Mouse (Mus musculus) neural tube, embryonic 12.5 days (tissue): Measurements from ENCODE around the gene Mif4gd. TPM values are rescaled to one million over a fixed set of nuclear protein-coding genes. Genes with fewer than 3 reads are reported as not detected.

ENCODE experiments used
- ATAC-seq: fragments of 200-750 bp; cut with Nextera tagmentation; 2 replicates; pipeline ENCODE4 v1.8.0; 2017; ENCODE audit warnings: low read depth, mild to moderate bottlenecking, moderate TSS enrichment, moderate library complexity; ENCODE audit not compliant: low FRiP score
- H3K27ac ChIP-seq: fragments of 300-500 bp; sonication (generic); 2 replicates; pipeline ENCODE4 v1.5.1; 2016
- H3K27me3 ChIP-seq: fragments of 300-500 bp; sonication (generic); replicated peaks from 2 replicates; pipeline ENCODE4 v1.6.1; 2016; ENCODE audit warnings: mild to moderate bottlenecking
- H3K36me3 ChIP-seq: fragments of 300-500 bp; sonication (generic); 2 replicates; pipeline ENCODE4 v1.6.1; 2016; ENCODE audit warnings: mild to moderate bottlenecking
- H3K4me1 ChIP-seq: fragments of 300-500 bp; sonication (generic); 2 replicates; pipeline ENCODE4 v1.6.1; 2016
- H3K4me2 ChIP-seq: fragments of 300-500 bp; sonication (generic); replicated peaks from 2 replicates; pipeline ENCODE4 v1.6.1; 2016; ENCODE audit warnings: mild to moderate bottlenecking
- H3K4me3 ChIP-seq: fragments of 300-500 bp; sonication (generic); 2 replicates; pipeline ENCODE4 v1.5.1; 2016
- H3K9ac ChIP-seq: fragments of 300-500 bp; sonication (generic); 2 replicates; pipeline ENCODE4 v1.6.1; 2016; ENCODE audit warnings: mild to moderate bottlenecking
- H3K9me3 ChIP-seq: fragments of 300-500 bp; sonication (generic); 2 replicates; pipeline ENCODE4 v1.6.1; 2016; ENCODE audit warnings: mild to moderate bottlenecking
- WGBS: fragments of 180-500 bp; shearing (Covaris S2); methylation state at CpG from one replicate; pipeline ENCODE4 v1.1.7; 2016; 5-methylcytosine and 5-hydroxymethylcytosine counted together
- polyA plus RNA-seq: library from polyadenylated mRNA; unstranded; fragments of >200 nt; fragmentation: Nextera tagmentation; extraction: Ambion mirVana; gene quantifications from 2 replicates; pipeline ENCODE4 v1.2.1, GENCODE M21; 2016

Gene Mif4gd
- polyA plus RNA-seq, 1 experiment from 2014 or later, result 11.6 TPM

DNA sequence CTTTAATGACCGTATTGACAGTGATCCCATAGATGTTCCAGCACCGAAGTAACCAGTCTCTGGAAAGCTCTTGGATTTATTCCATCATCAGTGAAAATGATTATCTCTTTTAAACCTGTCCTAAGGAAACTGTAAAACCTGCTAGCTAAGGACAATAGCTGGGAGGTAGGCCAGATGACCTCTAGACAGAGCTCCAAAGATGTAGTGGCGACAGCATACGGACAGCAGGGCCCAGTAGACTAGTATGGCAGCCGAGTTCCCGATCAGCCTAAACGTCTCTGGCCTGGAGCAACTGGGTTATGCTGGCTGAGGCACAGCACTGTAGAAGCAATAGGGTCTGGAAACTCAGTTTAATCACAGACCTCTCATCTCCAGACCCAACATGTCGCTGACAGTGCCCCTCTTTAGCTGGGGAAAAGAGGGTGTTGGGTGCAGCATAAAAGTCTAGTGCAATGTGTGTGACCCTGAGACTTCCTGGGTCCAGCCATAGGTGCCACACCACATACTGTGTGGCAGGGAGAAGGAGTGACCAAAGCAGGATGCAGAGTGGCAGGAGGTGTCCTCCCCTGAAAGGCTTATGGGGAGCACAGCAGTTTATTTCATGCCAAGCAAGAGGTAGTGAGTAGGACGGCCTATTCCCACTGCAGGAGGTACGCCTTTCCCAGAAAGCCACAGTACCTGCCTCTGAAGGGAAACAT lies 28.2 kb downstream of the Mif4gd start:
- H3K4me3 ChIP-seq, result no peak overlapping the region
- H3K9me3 ChIP-seq, result no peaks in the 10 kb centered on the region
- 86% methylated on average over 10 of the region's 10 CpGs for WGBS
- H3K36me3 ChIP-seq, result peaks cover 89% of the 10 kb centered on the region
- no peak overlapping the region for H3K27ac ChIP-seq
- no peaks in the 10 kb centered on the region for H3K27me3 ChIP-seq
- H3K9ac ChIP-seq, result no peak overlapping the region
- ATAC-seq, result no peak
- H3K4me1 ChIP-seq, result no peaks in the 10 kb centered on the region
- no peak overlapping the region for H3K4me2 ChIP-seq

GRCm38 (mm10) chr11:115582913-115583606 lies 29.7 kb downstream of the Mif4gd start:
- no peak overlapping the region for H3K9ac ChIP-seq
- no peak overlapping the region for H3K27ac ChIP-seq
- ATAC-seq, result no peak
- WGBS, result 85% methylated on average over 10 of the region's 10 CpGs
- H3K27me3 ChIP-seq, result no peaks in the 10 kb centered on the region
- peaks cover 92% of the 10 kb centered on the region for H3K36me3 ChIP-seq
- no peaks in the 10 kb centered on the region for H3K9me3 ChIP-seq
- H3K4me3 ChIP-seq, result no peak overlapping the region
- no peak overlapping the region for H3K4me2 ChIP-seq
- no peaks in the 10 kb centered on the region for H3K4me1 ChIP-seq

- peaks cover 66% of the 10 kb centered on the region for H3K36me3 ChIP-seq
- no peak for ATAC-seq
- no peak overlapping the region for H3K9ac ChIP-seq
- H3K27ac ChIP-seq, result no peak overlapping the region
- H3K9me3 ChIP-seq, result no peaks in the 10 kb centered on the region
- no peaks in the 10 kb centered on the region for H3K4me1 ChIP-seq
- H3K27me3 ChIP-seq, result no peaks in the 10 kb centered on the region
- no peak overlapping the region for H3K4me2 ChIP-seq
- H3K4me3 ChIP-seq, result no peak overlapping the region
These were observed 33.7 kb downstream of the Mif4gd start for GRCm38 (mm10) chr11:115579080-115579479.

- Histone ChIP-seq H3K27ac (no peak overlapping the region), H3K36me3 (peaks cover 36% of the 10 kb centered on the region), H3K9me3 (no peaks in the 10 kb centered on the region), H3K27me3 (no peaks in the 10 kb centered on the region), H3K4me1 (peaks cover 16% of the 10 kb centered on the region; the same call in 1 of the 2 replicates), H3K4me2 (peak overlapping the region; percentile 67), H3K9ac (peak overlapping the region; percentile 66), H3K4me3 (peak overlapping the region; percentile 66)
- ATAC-seq, result no peak
- WGBS, result 24% methylated on average over 7 of the region's 7 CpGs
These were observed 47.8 kb downstream of the Mif4gd start for GRCm38 (mm10) chr11:115564961-115565360.

DNA sequence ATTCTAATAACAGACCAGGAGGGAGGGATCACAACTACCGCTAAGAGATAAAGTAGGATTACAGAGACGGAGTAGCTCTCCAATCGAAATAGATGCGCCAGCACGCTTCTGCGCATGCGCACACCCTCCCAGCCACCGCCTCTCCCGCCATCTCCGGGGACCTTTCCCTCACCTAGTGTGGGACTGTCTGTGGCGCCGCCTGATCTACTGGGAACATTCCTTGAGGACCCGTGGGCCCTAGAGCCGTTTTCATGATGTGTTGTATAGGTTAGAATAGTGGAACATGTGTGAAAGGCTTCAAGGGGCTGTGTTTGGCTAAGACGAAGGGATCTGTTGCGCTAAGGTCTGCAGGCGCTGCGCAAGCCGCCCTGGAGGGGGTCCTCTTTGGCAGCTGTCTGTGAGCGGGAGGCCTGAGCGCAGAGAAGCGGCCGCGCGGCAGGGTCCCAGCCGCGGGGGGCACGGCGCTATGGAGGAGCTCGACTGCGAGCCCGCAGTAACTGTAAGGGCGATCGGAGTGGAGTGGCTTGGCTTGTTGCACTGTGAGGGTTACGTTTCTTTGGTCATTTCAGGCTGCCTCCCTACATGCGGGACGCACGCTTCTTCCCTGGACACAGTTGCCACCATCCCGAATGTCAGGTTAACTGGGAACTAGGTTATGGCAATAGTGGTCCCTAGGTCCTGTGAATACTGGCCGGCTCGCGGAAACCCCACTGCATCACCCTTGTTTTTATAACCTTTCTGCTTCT lies 48.5 kb downstream of the Mif4gd start, which contains the start of gene Nup85:
Gene Nup85 (plus strand): TSS at position 371 of the 746 bp plus-strand sequence.
- ATAC-seq, result peak; percentile 87
- peaks cover 29% of the 10 kb centered on the region for H3K36me3 ChIP-seq

GRCm38 (mm10) chr11:115563406-115563805 lies 49.4 kb downstream of the Mif4gd start:
- H3K27me3 ChIP-seq, result no peaks in the 10 kb centered on the region
- H3K9ac ChIP-seq, result peak overlapping the region; percentile 66
- no peaks in the 10 kb centered on the region for H3K9me3 ChIP-seq
- peak overlapping the region; percentile 66 for H3K4me3 ChIP-seq
- 48% methylated on average over 4 of the region's 4 CpGs for WGBS
- peak overlapping the region; percentile 67 for H3K4me2 ChIP-seq
- H3K27ac ChIP-seq, result no peak overlapping the region
- H3K4me1 ChIP-seq, result peaks cover 16% of the 10 kb centered on the region; the same call in 1 of the 2 replicates
- no peak for ATAC-seq
- H3K36me3 ChIP-seq, result peaks cover 20% of the 10 kb centered on the region

More for the DNA sequence above, 48.5 kb downstream of the Mif4gd start, which contains the start of gene Nup85:
- Histone ChIP-seq H3K9ac (peak within 1 kb of the TSS; percentile 66), H3K4me3 (peak within 1 kb of the TSS; percentile 66), H3K27ac (no peak within 1 kb of the TSS), H3K4me2 (peak within 1 kb of the TSS; percentile 67), H3K27me3 (no peaks in the 10 kb centered on the region), H3K9me3 (no peaks in the 10 kb centered on the region), H3K4me1 (peaks cover 16% of the 10 kb centered on the region; the same call in 1 of the 2 replicates)
- WGBS, result under 1% methylated on average over 42 of the region's 42 CpGs

Other genes starting within 250 kb of the Mif4gd start
- gene Hid1, start 245.2 kb downstream of the Mif4gd start, polyA plus RNA-seq, result 28.9 and 30.3 TPM in 2 replicates
- 30.0 and 30.1 TPM in 2 replicates for gene Cdr2l, start 231.1 kb downstream of the Mif4gd start, polyA plus RNA-seq
- gene Mrpl58, start 209.2 kb downstream of the Mif4gd start, polyA plus RNA-seq, result 193 and 199 TPM in 2 replicates
- 890 and 895 TPM in 2 replicates for gene Atp5h, start 193.0 kb downstream of the Mif4gd start, polyA plus RNA-seq
- 29.7 and 29.9 TPM in 2 replicates for gene Kctd2, start 192.8 kb downstream of the Mif4gd start, polyA plus RNA-seq
- gene Trim80, start 172.4 kb downstream of the Mif4gd start, polyA plus RNA-seq, result not detected in 2 replicates
- gene Slc16a5, start 150.5 kb downstream of the Mif4gd start, polyA plus RNA-seq, result 0.09 and 0.14 TPM in 2 replicates
- gene Armc7, start 137.3 kb downstream of the Mif4gd start, polyA plus RNA-seq, result 12.9 and 13.1 TPM in 2 replicates
- gene Nt5c, start 121.1 kb downstream of the Mif4gd start, polyA plus RNA-seq, result 84.8 and 87.1 TPM in 2 replicates
- 999 and 1,042 TPM in 2 replicates for gene Jpt1, start 98.6 kb downstream of the Mif4gd start, polyA plus RNA-seq
- 1,184 and 1,219 TPM in 2 replicates for gene Sumo2, start 76.7 kb downstream of the Mif4gd start, polyA plus RNA-seq
- gene Nup85, start 48.5 kb downstream of the Mif4gd start, polyA plus RNA-seq, result 141 and 143 TPM in 2 replicates
- 85.2 and 90.2 TPM in 2 replicates for gene Mrps7, start 9.0 kb downstream of the Mif4gd start, polyA plus RNA-seq
- gene Gga3, start 8.9 kb downstream of the Mif4gd start, polyA plus RNA-seq, result 33.7 and 38.5 TPM in 2 replicates
- gene Slc25a19, start 15.3 kb upstream of the Mif4gd start, polyA plus RNA-seq, result 27.5 and 28.2 TPM in 2 replicates
- gene Grb2, start 95.6 kb upstream of the Mif4gd start, polyA plus RNA-seq, result 173 and 186 TPM in 2 replicates
- 32.6 and 34.7 TPM in 2 replicates for gene Tmem94, start 152.5 kb upstream of the Mif4gd start, polyA plus RNA-seq
- gene Caskin2, start 200.7 kb upstream of the Mif4gd start, polyA plus RNA-seq, result 14.4 and 16.7 TPM in 2 replicates
- gene Tsen54, start 201.8 kb upstream of the Mif4gd start, polyA plus RNA-seq, result 26.4 and 30.7 TPM in 2 replicates
- 3.9 and 5.7 TPM in 2 replicates for gene Llgl2, start 211.1 kb upstream of the Mif4gd start, polyA plus RNA-seq
- gene Myo15b, start 245.4 kb upstream of the Mif4gd start, polyA plus RNA-seq, result 0.11 and 0.19 TPM in 2 replicates